Mouse (Mus musculus) bone marrow, adult 2 months (tissue): Measurements from ENCODE around the gene Mutyh.

ENCODE experiments used
- CTCF ChIP-seq: fragments of 200-500 bp; IDR thresholded peaks from 2 replicates; pipeline ENCODE4 v1.5.1; 2011; ENCODE audit warnings: low read length, control low read depth; ENCODE audit not compliant: control insufficient read depth, insufficient read depth
- POLR2A ChIP-seq: fragments of 200-500 bp; IDR thresholded peaks from 2 replicates; pipeline ENCODE4 v1.6.1; 2011; ENCODE audit warnings: low read depth, mild to moderate bottlenecking, control low read depth, low read length, borderline replicate concordance; ENCODE audit not compliant: control insufficient read depth

DNA sequence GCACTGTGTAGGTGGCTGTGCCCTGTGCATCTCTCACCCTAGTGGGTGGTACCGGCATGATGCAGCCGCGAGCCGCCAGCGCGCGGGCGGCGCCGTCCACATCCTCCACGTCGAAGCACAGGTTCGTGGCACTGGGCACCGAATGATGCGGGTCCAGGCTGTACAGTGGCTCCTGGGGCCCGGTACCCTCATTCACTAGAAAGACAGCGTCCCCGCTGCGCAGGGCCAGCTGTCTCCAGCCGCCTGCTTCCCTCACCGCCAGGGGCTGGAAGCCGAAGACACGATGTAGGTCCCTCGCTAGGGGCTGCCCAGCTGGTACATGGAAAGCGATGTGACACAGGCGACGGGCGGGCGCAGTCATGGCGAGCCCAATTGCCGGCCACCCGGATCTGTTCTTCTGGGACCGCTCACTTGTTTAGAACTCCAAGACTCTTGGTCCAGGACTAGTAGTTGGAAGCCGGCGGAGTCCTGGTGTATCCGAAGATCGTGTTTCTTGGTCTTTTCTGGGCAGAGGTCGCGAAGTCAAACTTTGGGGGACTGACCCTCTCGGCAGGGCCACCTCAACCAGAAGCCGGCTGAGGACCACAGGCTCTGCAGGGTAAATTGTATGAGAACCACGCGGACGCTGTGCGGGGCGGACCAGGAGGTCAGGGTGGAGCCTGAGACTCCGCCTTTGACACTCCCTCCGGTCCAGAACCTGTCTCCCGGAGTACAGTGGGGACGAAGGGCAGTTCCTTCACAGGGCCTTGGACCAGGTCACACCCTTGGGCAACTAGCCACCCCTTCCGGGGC is 13.6 kb downstream of the Mutyh start:
- no peak for TF ChIP-seq POLR2A
- TF ChIP-seq CTCF, result no peak
